In the genomic region with DNA sequence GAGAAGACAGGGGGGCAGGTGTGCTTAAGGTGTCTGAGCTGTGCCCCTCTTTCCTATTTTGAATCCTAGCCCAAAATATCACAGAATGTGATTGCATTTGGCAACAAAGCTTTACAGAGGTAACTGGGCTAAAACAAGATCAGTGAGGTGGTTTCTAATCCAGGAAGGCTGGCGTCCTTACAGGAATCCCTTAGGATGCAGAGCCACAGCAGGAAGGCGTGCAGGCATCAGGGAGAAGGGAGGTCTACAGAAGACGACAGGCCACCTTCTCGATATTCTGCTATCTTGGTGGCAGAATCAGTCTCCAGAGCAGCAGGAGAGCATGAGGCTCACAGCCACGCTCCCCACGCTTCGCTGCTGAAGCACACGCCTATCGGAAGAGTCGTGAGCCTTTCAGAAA, we compare ENCODE assay signal across 18 mouse cellular contexts.
"Had no signal": no experiment of that assay in that cellular context is flagged by ENCODE, and none has a peak within 500 bp of the region (broad histone marks: within the 10 kb centered on the region; RNA-seq: fewer than 3 reads in every experiment).

No protein-coding gene starts in this region.

- H3K27ac ChIP-seq: liver, embryonic 14.5 days; macrophage; midbrain, embryonic 13.5 days; midbrain, embryonic 15.5 days; neural tube, embryonic 13.5 days; neural tube, embryonic 15.5 days had no signal

- DNase-seq: lung, adult 18-20 months; lung, embryonic 14.5 days; lung, postnatal 14 days; lung, postnatal 36 days; retina, postnatal 1 day; right cerebral cortex, postnatal 4 days; spleen, adult 18-20 months; thymus, adult 18-20 months; thymus, postnatal 14 days; thymus, postnatal 36 days had no signal

- H3K27me3 ChIP-seq: midbrain, embryonic 13.5 days; midbrain, embryonic 15.5 days; neural tube, embryonic 13.5 days; neural tube, embryonic 15.5 days had no signal

- H3K9ac ChIP-seq: liver, embryonic 14.5 days; lung, embryonic 14.5 days; midbrain, embryonic 13.5 days; midbrain, embryonic 15.5 days; neural tube, embryonic 13.5 days; neural tube, embryonic 15.5 days had no signal

- H3K9me3 ChIP-seq: midbrain, embryonic 13.5 days; midbrain, embryonic 15.5 days; neural tube, embryonic 13.5 days had no signal

- H3K4me2 ChIP-seq: lung, embryonic 14.5 days; midbrain, embryonic 11.5 days; midbrain, embryonic 13.5 days; midbrain, embryonic 15.5 days; neural tube, embryonic 13.5 days; neural tube, embryonic 15.5 days had no signal

- H3K36me3 ChIP-seq: midbrain, embryonic 13.5 days; midbrain, embryonic 15.5 days; neural tube, embryonic 13.5 days; neural tube, embryonic 15.5 days had no signal

- H3K4me1 ChIP-seq: midbrain, embryonic 13.5 days; midbrain, embryonic 15.5 days had no signal

- H3K4me3 ChIP-seq: megakaryocyte, embryonic 14.5 days; midbrain, embryonic 13.5 days; midbrain, embryonic 15.5 days; neural tube, embryonic 13.5 days; neural tube, embryonic 15.5 days had no signal

- ATAC-seq: midbrain, embryonic 13.5 days; midbrain, embryonic 15.5 days had no signal
